Mouse (Mus musculus): Measurements from ENCODE around the gene Tmem116.
"Not testable (repeated sequence)": the region's sequence is repeated elsewhere in the genome, so short reads cannot be mapped to it uniquely, and the experiment has no call there.

Gene Tmem116

GRCm38 (mm10) chr5:121462967-121463366 lies 11.3 kb downstream of the Tmem116 start:
- DNase-seq (ENCODE audit: low spot score in 2 of 2) = no peak

GRCm38 (mm10) chr5:121463601-121464250 lies 12.0 kb downstream of the Tmem116 start:
- DNase-seq (ENCODE audit: low spot score in 2 of 2) = no peak

GRCm38 (mm10) chr5:121469566-121469965 lies 17.9 kb downstream of the Tmem116 start:
- DNase-seq (ENCODE audit: low spot score in 2 of 2) = no peak

- no peak for DNase-seq (ENCODE audit: low spot score in 2 of 2)
Observed at GRCm38 (mm10) chr5:121472411-121472810, 20.7 kb downstream of the Tmem116 start.

- no peak for DNase-seq (ENCODE audit: low spot score in 2 of 2)
Observed at GRCm38 (mm10) chr5:121474610-121475009, 22.9 kb downstream of the Tmem116 start.

- DNase-seq (ENCODE audit: low spot score in 2 of 2) = no peak
Observed at GRCm38 (mm10) chr5:121476040-121476439, 24.3 kb downstream of the Tmem116 start.

GRCm38 (mm10) chr5:121477680-121478079 lies 26.0 kb downstream of the Tmem116 start:
- DNase-seq (ENCODE audit: low spot score in 2 of 2) = peak in 1 of 2 experiments; percentile 59

GRCm38 (mm10) chr5:121484801-121485200 lies 33.1 kb downstream of the Tmem116 start:
- DNase-seq (ENCODE audit: low spot score in 2 of 2) = no peak

GRCm38 (mm10) chr5:121493305-121493704 lies 41.6 kb downstream of the Tmem116 start:
- peak; percentile 68 to 69 for DNase-seq (ENCODE audit: low spot score in 2 of 2)

GRCm38 (mm10) chr5:121500719-121501118 lies 49.0 kb downstream of the Tmem116 start:
- DNase-seq (ENCODE audit: low spot score in 2 of 2) = no peak

- not testable (repeated sequence) for DNase-seq (ENCODE audit: low spot score in 2 of 2)
Observed at GRCm38 (mm10) chr5:121501424-121501996, 49.8 kb downstream of the Tmem116 start.

GRCm38 (mm10) chr5:121503231-121503630 lies 51.5 kb downstream of the Tmem116 start, which contains the start of gene Adam1b:
Gene Adam1b, minus strand, starts transcription at chr5:121503435.
- no peak for DNase-seq (ENCODE audit: low spot score in 2 of 2)

GRCm38 (mm10) chr5:121506846-121507245 lies 55.2 kb downstream of the Tmem116 start:
- DNase-seq (ENCODE audit: low spot score in 2 of 2) = no peak

GRCm38 (mm10) chr5:121510009-121510408 lies 58.3 kb downstream of the Tmem116 start:
- no peak for DNase-seq (ENCODE audit: low spot score in 2 of 2)

- DNase-seq (ENCODE audit: low spot score in 2 of 2) = no peak
Observed at GRCm38 (mm10) chr5:121518983-121519382, 67.3 kb downstream of the Tmem116 start.

- DNase-seq (ENCODE audit: low spot score in 2 of 2) = not testable (repeated sequence)
Observed at GRCm38 (mm10) chr5:121519758-121520157, 68.1 kb downstream of the Tmem116 start.

- DNase-seq (ENCODE audit: low spot score in 2 of 2) = no peak
Observed at GRCm38 (mm10) chr5:121525774-121526450, 74.2 kb downstream of the Tmem116 start.

- DNase-seq (ENCODE audit: low spot score in 2 of 2) = no peak
Observed at GRCm38 (mm10) chr5:121526526-121526925, 74.8 kb downstream of the Tmem116 start.

GRCm38 (mm10) chr5:121526961-121527360 lies 75.3 kb downstream of the Tmem116 start:
- no peak for DNase-seq (ENCODE audit: low spot score in 2 of 2)

- DNase-seq (ENCODE audit: low spot score in 2 of 2) = no peak
Observed at GRCm38 (mm10) chr5:121534521-121534920, 82.8 kb downstream of the Tmem116 start.

GRCm38 (mm10) chr5:121535116-121535515 lies 83.4 kb downstream of the Tmem116 start:
- no peak for DNase-seq (ENCODE audit: low spot score in 2 of 2)

GRCm38 (mm10) chr5:121536921-121537555 lies 85.3 kb downstream of the Tmem116 start:
- DNase-seq (ENCODE audit: low spot score in 2 of 2) = no peak
